Mouse (Mus musculus) lung, embryonic 15.5 days (tissue): ENCODE data around the gene Usp20. TPM values are rescaled to one million over a fixed set of nuclear protein-coding genes. Genes with fewer than 3 reads are reported as not detected.
A peak's percentile ranks its signal among the peaks of the same experiment; 100 is the strongest.

Experiments used
- ATAC-seq: fragments of 200-750 bp; cut with Nextera tagmentation; 2 replicates; pipeline ENCODE4 v1.8.0; 2017; ENCODE audit warnings: moderate number of reproducible peaks, borderline replicate concordance; ENCODE audit not compliant: low FRiP score, low TSS enrichment; ENCODE audit errors: extremely low read depth
- H3K27ac ChIP-seq: fragments of 300-500 bp; sonication (generic); 2 replicates; pipeline ENCODE4 v1.5.1; 2015; ENCODE audit warnings: moderate library complexity, mild to moderate bottlenecking, inconsistent platforms
- H3K27me3 ChIP-seq: fragments of 300-500 bp; sonication (generic); 2 replicates; pipeline ENCODE4 v1.6.1; 2015; ENCODE audit warnings: inconsistent platforms
- H3K36me3 ChIP-seq: fragments of 300-500 bp; sonication (generic); 2 replicates; pipeline ENCODE4 v1.6.1; 2015; ENCODE audit warnings: inconsistent platforms
- H3K4me1 ChIP-seq: fragments of 300-500 bp; sonication (generic); 2 replicates; pipeline ENCODE4 v1.6.1; 2015; ENCODE audit warnings: inconsistent platforms
- H3K4me2 ChIP-seq: fragments of 300-500 bp; sonication (generic); 2 replicates; pipeline ENCODE4 v1.6.1; 2015; ENCODE audit warnings: inconsistent platforms, mild to moderate bottlenecking, moderate library complexity
- H3K4me3 ChIP-seq: fragments of 300-500 bp; sonication (generic); 2 replicates; pipeline ENCODE4 v1.5.1; 2015; ENCODE audit warnings: mild to moderate bottlenecking, inconsistent platforms
- H3K9ac ChIP-seq: fragments of 300-500 bp; sonication (generic); 2 replicates; pipeline ENCODE4 v1.6.1; 2015; ENCODE audit warnings: inconsistent platforms
- H3K9me3 ChIP-seq: fragments of 300-500 bp; sonication (generic); 2 replicates; pipeline ENCODE4 v1.6.1; 2016; ENCODE audit warnings: inconsistent platforms
- WGBS: fragments of 180-500 bp; shearing (Covaris S2); methylation state at CpG from one replicate; pipeline ENCODE4 v1.1.7; 2015; 5-methylcytosine and 5-hydroxymethylcytosine counted together
- polyA plus RNA-seq: library from polyadenylated mRNA; unstranded; fragments of >200 nt; fragmentation: Nextera tagmentation; extraction: Ambion mirVana; gene quantifications from 2 replicates; pipeline ENCODE4 v1.2.1, GENCODE M21; 2015

Usp20 gene
- polyA plus RNA-seq, 1 experiment from 2014 or later = 16.6 TPM

GRCm38 (mm10) chr2:31067059-31067595, 85.0 kb downstream of the Usp20 start:
- Histone ChIP-seq H3K4me1 (peaks cover 10% of the 10 kb centered on the region), H3K27me3 (no peaks in the 10 kb centered on the region), H3K27ac (no peak overlapping the region), H3K9ac (no peak overlapping the region), H3K9me3 (no peaks in the 10 kb centered on the region), H3K4me3 (no peak overlapping the region), H3K36me3 (peaks cover 3% of the 10 kb centered on the region; the same call in 1 of the 2 replicates), H3K4me2 (no peak overlapping the region)
- WGBS = 83% methylated on average over 13 of the region's 13 CpGs
- no peak for ATAC-seq

- Histone ChIP-seq H3K4me1 (peaks cover 10% of the 10 kb centered on the region), H3K4me2 (no peak overlapping the region), H3K27ac (peak overlapping the region; percentile 17; the same call in 1 of the 2 replicates), H3K27me3 (no peaks in the 10 kb centered on the region), H3K4me3 (no peak overlapping the region), H3K9me3 (no peaks in the 10 kb centered on the region), H3K9ac (no peak overlapping the region), H3K36me3 (peaks cover 8% of the 10 kb centered on the region)
- no peak; the same call in 1 of the 2 replicates for ATAC-seq
- 66% methylated on average over 7 of the region's 7 CpGs for WGBS
Observed at GRCm38 (mm10) chr2:31067696-31068245, 85.7 kb downstream of the Usp20 start.

- H3K9me3 ChIP-seq = no peaks in the 10 kb centered on the region
- no peak overlapping the region for H3K4me3 ChIP-seq
- peak overlapping the region; percentile 67 for H3K27ac ChIP-seq
- H3K36me3 ChIP-seq = peaks cover 10% of the 10 kb centered on the region
- no peak for ATAC-seq
- H3K4me1 ChIP-seq = peaks cover 10% of the 10 kb centered on the region
- H3K9ac ChIP-seq = no peak overlapping the region
- 54% methylated on average over 13 of the region's 13 CpGs for WGBS
- H3K27me3 ChIP-seq = no peaks in the 10 kb centered on the region
- no peak overlapping the region for H3K4me2 ChIP-seq
Observed at GRCm38 (mm10) chr2:31068246-31069113, 86.4 kb downstream of the Usp20 start.

- 88% methylated on average over 4 of the region's 4 CpGs for WGBS
- Histone ChIP-seq H3K27ac (peak overlapping the region; percentile 67), H3K9ac (no peak overlapping the region), H3K9me3 (no peaks in the 10 kb centered on the region), H3K27me3 (no peaks in the 10 kb centered on the region), H3K36me3 (peaks cover 10% of the 10 kb centered on the region), H3K4me3 (no peak overlapping the region), H3K4me1 (peaks cover 10% of the 10 kb centered on the region), H3K4me2 (no peak overlapping the region)
- ATAC-seq = no peak
Observed at GRCm38 (mm10) chr2:31069114-31069445, 87.0 kb downstream of the Usp20 start.

GRCm38 (mm10) chr2:31069506-31069905, 87.4 kb downstream of the Usp20 start:
- peaks cover 10% of the 10 kb centered on the region for H3K4me1 ChIP-seq
- no peak overlapping the region for H3K4me2 ChIP-seq
- no peak for ATAC-seq
- H3K4me3 ChIP-seq = no peak overlapping the region
- H3K27ac ChIP-seq = 0 out of 2 replicates have a peak overlapping the region, but pooled peaks have one; percentile 67
- H3K9ac ChIP-seq = no peak overlapping the region
- H3K27me3 ChIP-seq = no peaks in the 10 kb centered on the region
- H3K36me3 ChIP-seq = peaks cover 10% of the 10 kb centered on the region
- H3K9me3 ChIP-seq = no peaks in the 10 kb centered on the region
- 97% methylated on average over 7 of the region's 7 CpGs for WGBS

Other genes starting within 250 kb of the Usp20 start
- gene 1700001O22Rik, start 178.6 kb upstream of the Usp20 start, polyA plus RNA-seq = 4.7 and 6.0 TPM in 2 replicates
- 82.9 and 87.2 TPM in 2 replicates for gene Ntmt1, start 174.5 kb upstream of the Usp20 start, polyA plus RNA-seq
- gene Asb6, start 151.9 kb upstream of the Usp20 start, polyA plus RNA-seq = 31.8 and 34.0 TPM in 2 replicates
- 9.7 and 12.5 TPM in 2 replicates for gene Prrx2, start 147.3 kb upstream of the Usp20 start, polyA plus RNA-seq
- gene Ptges, start 52.4 kb upstream of the Usp20 start, polyA plus RNA-seq = 19.3 and 24.1 TPM in 2 replicates
- gene Tor1b, start 29.3 kb upstream of the Usp20 start, polyA plus RNA-seq = 38.6 and 38.7 TPM in 2 replicates
- gene Tor1a, start 14.3 kb upstream of the Usp20 start, polyA plus RNA-seq = 79.3 and 79.4 TPM in 2 replicates
- gene BC005624, start 78 bp upstream of the Usp20 start, polyA plus RNA-seq = 55.6 and 56.9 TPM in 2 replicates
- 14.2 and 17.7 TPM in 2 replicates for gene Fnbp1, start 159.7 kb downstream of the Usp20 start, polyA plus RNA-seq
- gene Gpr107, start 170.0 kb downstream of the Usp20 start, polyA plus RNA-seq = 32.3 and 33.3 TPM in 2 replicates